ENCODE assay signal across 10 mouse cellular contexts in the genomic region with DNA sequence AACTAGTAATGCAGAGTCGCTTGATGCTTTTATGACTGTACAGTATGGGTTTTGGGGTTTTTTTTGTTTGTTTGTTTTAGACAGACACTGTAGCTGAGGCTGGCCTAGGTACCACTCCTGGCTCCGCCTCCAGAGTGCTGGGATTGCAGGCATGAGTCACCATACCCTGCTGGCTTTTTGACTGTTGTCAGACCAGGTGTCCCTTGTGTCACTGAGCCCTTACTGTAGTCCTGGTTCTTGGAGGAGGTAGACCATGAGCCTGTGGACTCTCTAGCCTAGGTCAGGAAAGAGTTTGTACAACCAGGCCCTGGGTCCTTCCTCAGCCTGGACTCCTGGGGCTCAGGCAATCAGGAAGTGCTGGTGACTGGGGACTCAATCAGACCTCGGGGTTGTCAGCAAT. TPM values are rescaled to one million over a fixed set of nuclear protein-coding genes. Genes with fewer than 3 reads are reported as not detected.
DNase-seq lines count a peak whose midpoint lies in the region; ATAC-seq and TF ChIP-seq lines count a peak whose summit lies in the region.
"Had no signal": no experiment of that assay in that cellular context is flagged by ENCODE, and none has a peak within 500 bp of the region (broad histone marks: within the 10 kb centered on the region; RNA-seq: fewer than 3 reads in every experiment).

No protein-coding gene starts in this region.

- no peak for TF ChIP-seq EP300 in stomach, postnatal 0 days (optimal IDR thresholded peaks at IDR 0.05)

- H3K4me1 ChIP-seq in liver, embryonic 16.5 days (ENCODE audit: control insufficient read depth, low read depth, low read length) = peaks cover 15% of the 10 kb centered on the region
- H3K4me1 ChIP-seq in liver, embryonic 12.5 days = peaks cover 50% of the 10 kb centered on the region
- H3K4me1 ChIP-seq in intestine, embryonic 15.5 days (replicated peaks) = peaks cover 22% of the 10 kb centered on the region
- H3K4me1 ChIP-seq in stomach, postnatal 0 days (replicated peaks; ENCODE audit: control insufficient read depth, insufficient read depth) = peaks cover 8% of the 10 kb centered on the region

- WGBS in liver, embryonic 16.5 days (ENCODE audit: insufficient replicate concordance) = 46% methylated on average over 3 of the region's 3 CpGs
- 45% methylated on average over 3 of the region's 3 CpGs for WGBS in liver, embryonic 12.5 days (ENCODE audit: insufficient replicate concordance)
- 61% methylated on average over 3 of the region's 3 CpGs for whole genome bisulfite sequencing in intestine, embryonic 15.5 days
- WGBS in stomach, postnatal 0 days = 66% methylated on average over 3 of the region's 3 CpGs

- H3K9me3 ChIP-seq in liver, embryonic 16.5 days (replicated peaks; ENCODE audit: control insufficient read depth, low read length) = no peaks in the 10 kb centered on the region
- no peaks in the 10 kb centered on the region for H3K9me3 ChIP-seq in liver, embryonic 12.5 days (replicated peaks)
- no peaks in the 10 kb centered on the region for H3K9me3 ChIP-seq in intestine, embryonic 15.5 days
- H3K9me3 ChIP-seq in stomach, postnatal 0 days (ENCODE audit: control insufficient read depth, low read length) = no peaks in the 10 kb centered on the region

- peak; percentile 72 for ATAC-seq in cerebellum, adult (ENCODE audit: insufficient number of reproducible peaks, low FRiP score, low TSS enrichment)
- ATAC-seq in liver, embryonic 16.5 days (ENCODE audit: low read depth) = peak; percentile 28; the same call in 1 of the 2 replicates
- ATAC-seq in liver, embryonic 12.5 days = no peak
- ATAC-seq in intestine, embryonic 15.5 days = peak; percentile 52
- ATAC-seq in stomach, postnatal 0 days (ENCODE audit: low FRiP score, low TSS enrichment) = no peak
- ATAC-seq: forebrain, embryonic 14.5 days had no signal

- no peaks in the 10 kb centered on the region for H3K36me3 ChIP-seq in liver, embryonic 16.5 days (ENCODE audit: control insufficient read depth, insufficient read depth)
- no peaks in the 10 kb centered on the region for H3K36me3 ChIP-seq in liver, embryonic 12.5 days
- no peaks in the 10 kb centered on the region for H3K36me3 ChIP-seq in intestine, embryonic 15.5 days
- H3K36me3 ChIP-seq in stomach, postnatal 0 days (ENCODE audit: control insufficient read depth, insufficient read depth, low read length) = no peaks in the 10 kb centered on the region

- no peak for DNase-seq in cerebellum, adult 8-10 months
- no peak for DNase-seq in stomach, postnatal 0 days (ENCODE audit: low spot score)
- DNase-seq in adipocyte (ENCODE audit: low spot score) = no peak
- DNase-seq in layer of hippocampus, adult 18-20 months (ENCODE audit: low spot score in 2 of 2) = no peak

- no peak overlapping the region for H3K27ac ChIP-seq in liver, embryonic 16.5 days (ENCODE audit: low read length)
- H3K27ac ChIP-seq in liver, embryonic 12.5 days = no peak overlapping the region
- peak overlapping the region; percentile 4; the same call in 1 of the 2 replicates for H3K27ac ChIP-seq in intestine, embryonic 15.5 days
- peak overlapping the region; percentile 56 for H3K27ac ChIP-seq in stomach, postnatal 0 days (replicated peaks)

- H3K9ac ChIP-seq in liver, embryonic 16.5 days (ENCODE audit: low read depth, low read length) = no peak overlapping the region
- no peak overlapping the region for H3K9ac ChIP-seq in liver, embryonic 12.5 days
- no peak overlapping the region for H3K9ac ChIP-seq in intestine, embryonic 15.5 days
- no peak overlapping the region for H3K9ac ChIP-seq in stomach, postnatal 0 days (ENCODE audit: low read length)

- H3K27me3 ChIP-seq in liver, embryonic 16.5 days (ENCODE audit: control insufficient read depth, insufficient read depth, low read depth, low read length) = peaks cover 20% of the 10 kb centered on the region
- H3K27me3 ChIP-seq in liver, embryonic 12.5 days (replicated peaks) = peaks cover 40% of the 10 kb centered on the region
- H3K27me3 ChIP-seq in intestine, embryonic 15.5 days (replicated peaks) = no peaks in the 10 kb centered on the region
- no peaks in the 10 kb centered on the region for H3K27me3 ChIP-seq in stomach, postnatal 0 days (ENCODE audit: control insufficient read depth, insufficient read depth, low read length)

- H3K4me3 ChIP-seq in liver, embryonic 16.5 days (ENCODE audit: low read depth, low read length) = no peak overlapping the region
- H3K4me3 ChIP-seq in liver, embryonic 12.5 days = no peak overlapping the region
- no peak overlapping the region for H3K4me3 ChIP-seq in intestine, embryonic 15.5 days (replicated peaks)
- no peak overlapping the region for H3K4me3 ChIP-seq in stomach, postnatal 0 days (ENCODE audit: low read depth, low read length)

- H3K4me2 ChIP-seq in liver, embryonic 16.5 days (ENCODE audit: low read depth, low read length) = no peak overlapping the region
- H3K4me2 ChIP-seq in liver, embryonic 12.5 days = no peak overlapping the region
- no peak overlapping the region for H3K4me2 ChIP-seq in intestine, embryonic 15.5 days (replicated peaks)
- no peak overlapping the region for H3K4me2 ChIP-seq in stomach, postnatal 0 days (replicated peaks; ENCODE audit: low read depth)
- H3K4me2 ChIP-seq: heart, embryonic 11.5 days had no signal

- no peak for TF ChIP-seq CTCF in stomach, postnatal 0 days (IDR thresholded peaks at IDR 0.05; ENCODE audit: low read depth)

RNA-seq across cellular contexts. Expression of a gene that starts 7.7 kb away (rescaled TPM):
- 4.6 and 4.9 TPM in 2 replicates for polyA plus RNA-seq in liver, embryonic 16.5 days (2015; fragmentation: Nextera tagmentation; extraction: Ambion mirVana)
- 20.0 and 22.2 TPM in 2 replicates for polyA plus RNA-seq in liver, embryonic 12.5 days (2016; fragmentation: Nextera tagmentation; extraction: Ambion mirVana)
- polyA plus RNA-seq in intestine, embryonic 15.5 days (2015; fragmentation: Nextera tagmentation; extraction: Ambion mirVana) = 35.8 and 36.1 TPM in 2 replicates
- 26.0 and 29.9 TPM in 2 replicates for polyA plus RNA-seq in stomach, postnatal 0 days (2015; fragmentation: Nextera tagmentation; extraction: Ambion mirVana)
- total RNA-seq in layer of hippocampus, adult 18-20 months (2021) = 10 to 100 TPM; 46.6 to 48.4 TPM

RNA-seq across cellular contexts. Expression of a gene that starts 43.4 kb away (rescaled TPM):
- 1.5 and 3.2 TPM in 2 replicates for polyA plus RNA-seq in liver, embryonic 16.5 days (2015; fragmentation: Nextera tagmentation; extraction: Ambion mirVana)
- polyA plus RNA-seq in liver, embryonic 12.5 days (2016; fragmentation: Nextera tagmentation; extraction: Ambion mirVana) = 5.2 and 5.5 TPM in 2 replicates
- polyA plus RNA-seq in intestine, embryonic 15.5 days (2015; fragmentation: Nextera tagmentation; extraction: Ambion mirVana) = 209 and 261 TPM in 2 replicates
- 8.7 and 10.6 TPM in 2 replicates for polyA plus RNA-seq in stomach, postnatal 0 days (2015; fragmentation: Nextera tagmentation; extraction: Ambion mirVana)
- not detected for total RNA-seq in layer of hippocampus, adult 18-20 months (2021)
- polyA plus RNA-seq: forebrain, embryonic 14.5 days had no signal

Comparison
In these comparisons a context has a peak if more than half of its experiments do, and no peak if none do; other contexts are left out.
1. ATAC-seq: peak in cerebellum, adult (single experiment), liver, embryonic 16.5 days (single experiment) and intestine, embryonic 15.5 days (single experiment); none in liver, embryonic 12.5 days (single experiment) and stomach, postnatal 0 days (single experiment).
2. H3K27ac ChIP-seq: peak in intestine, embryonic 15.5 days (single experiment) and stomach, postnatal 0 days (single experiment); none in liver, embryonic 16.5 days (single experiment) and liver, embryonic 12.5 days (single experiment).
3. RNA of a gene that starts 43.4 kb away (polyA plus RNA-seq): 209 to 261 TPM in intestine, embryonic 15.5 days; 8.7 to 10.6 TPM in stomach, postnatal 0 days, 5.2 to 5.5 TPM in liver, embryonic 12.5 days and 1.5 to 3.2 TPM in liver, embryonic 16.5 days; every median in the first group is over 10 times any median in the second.